Mouse (Mus musculus): ENCODE measurements around the gene Sh2b3. TPM values are rescaled to one million over a fixed set of nuclear protein-coding genes. Genes with fewer than 3 reads are reported as not detected.

Sh2b3 gene
- 15.7 and 16.0 TPM in 2 replicates for polyA plus RNA-seq (2015; fragmentation: Nextera tagmentation; extraction: Ambion mirVana)

DNA sequence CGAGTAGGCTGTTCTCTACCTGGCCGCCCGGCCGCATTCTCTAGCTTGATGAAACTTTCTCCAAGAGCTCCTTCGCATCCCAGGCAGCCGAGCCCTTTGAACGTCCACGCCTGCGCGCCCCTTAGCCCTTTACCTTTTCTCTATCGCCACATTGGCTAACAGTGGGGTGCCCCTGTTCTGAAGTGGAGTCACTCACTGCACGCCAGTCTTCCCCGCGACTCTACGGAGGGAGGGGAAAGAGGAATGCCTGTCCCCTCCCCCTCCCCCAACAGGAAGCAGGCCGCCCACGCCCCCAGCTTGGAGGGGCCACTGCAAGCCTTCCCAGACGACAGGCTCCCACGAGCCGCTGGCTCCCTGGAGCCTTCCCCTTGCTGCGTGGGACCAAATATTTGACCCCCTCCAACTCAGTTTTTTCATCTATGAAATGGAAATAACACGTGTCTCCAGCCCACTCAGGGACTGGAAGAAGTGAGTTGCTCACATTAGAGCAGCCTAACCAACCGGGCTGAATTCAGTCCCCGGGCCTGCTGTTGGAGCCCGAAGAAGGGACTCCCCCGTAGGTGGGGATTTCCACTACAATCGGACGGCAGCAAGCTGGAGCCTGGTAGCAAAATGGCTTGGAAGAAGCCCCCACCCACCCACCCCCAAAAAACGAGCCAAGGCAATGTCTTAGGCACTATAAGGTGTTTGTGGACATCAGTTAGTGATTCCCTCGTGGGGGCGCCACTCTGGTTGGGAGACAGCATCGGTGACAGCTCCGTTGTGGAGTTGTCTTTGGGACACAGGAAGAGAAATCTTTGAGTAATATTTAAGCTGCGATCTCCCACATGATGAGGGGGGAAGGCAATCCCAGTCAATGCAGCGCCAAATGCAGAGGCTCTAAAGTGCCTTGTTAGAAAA lies at the start of gene Sh2b3:
Sh2b3 (minus strand) TSS at position 206 of the 900 bp plus-strand sequence.
- WGBS, result 1% methylated on average over 35 of the region's 35 CpGs
- Histone ChIP-seq H3K9me3 (no peaks in the 10 kb centered on the region), H3K4me3 (replicated peaks) (peak within 1 kb of the TSS; percentile 61), H3K4me2 (peak within 1 kb of the TSS; percentile 85), H3K27me3 (replicated peaks) (no peaks in the 10 kb centered on the region), H3K27ac (peak within 1 kb of the TSS; percentile 92), H3K9ac (peak within 1 kb of the TSS; percentile 60), H3K4me1 (peaks cover 57% of the 10 kb centered on the region), H3K36me3 (no peaks in the 10 kb centered on the region)
- ATAC-seq (ENCODE audit: insufficient read depth, low FRiP score, low read depth), result peak; percentile 4; the same call in 1 of the 2 replicates

DNA sequence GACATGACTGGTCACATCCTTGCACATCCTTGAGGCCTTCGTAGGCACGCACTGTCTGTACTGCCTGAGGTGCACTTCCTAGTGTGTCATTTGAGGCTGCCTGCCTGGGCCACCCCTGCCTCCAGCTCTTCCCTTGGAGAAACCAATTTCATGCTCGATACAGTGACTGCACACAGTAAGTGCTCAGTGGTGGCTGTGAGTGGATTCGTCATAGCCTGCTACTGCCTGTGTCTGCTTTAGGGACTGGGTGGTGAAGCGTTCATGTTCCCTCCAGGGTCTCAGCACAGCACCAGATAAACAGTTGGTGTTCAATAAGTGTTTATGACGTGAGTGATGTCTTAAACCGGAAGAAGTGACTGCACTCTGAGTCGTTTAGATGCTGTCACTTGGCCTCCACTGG lies 45.9 kb upstream of the Sh2b3 start:
- no peaks in the 10 kb centered on the region for H3K36me3 ChIP-seq
- H3K9ac ChIP-seq, result no peak overlapping the region
- no peaks in the 10 kb centered on the region for H3K27me3 ChIP-seq (replicated peaks)
- H3K4me1 ChIP-seq, result no peaks in the 10 kb centered on the region
- H3K4me3 ChIP-seq (replicated peaks), result no peak overlapping the region
- no peaks in the 10 kb centered on the region for H3K9me3 ChIP-seq
- H3K27ac ChIP-seq, result no peak overlapping the region
- ATAC-seq (ENCODE audit: insufficient read depth, low FRiP score, low read depth), result no peak
- 74% methylated on average over 8 of the region's 8 CpGs for WGBS
- no peak overlapping the region for H3K4me2 ChIP-seq

GRCm38 (mm10) chr5:121879211-121879610 lies 41.8 kb upstream of the Sh2b3 start:
- WGBS, result 66% methylated on average over 6 of the region's 6 CpGs
- Histone ChIP-seq H3K4me3 (replicated peaks) (no peak overlapping the region), H3K27ac (no peak overlapping the region), H3K9ac (no peak overlapping the region), H3K9me3 (no peaks in the 10 kb centered on the region), H3K4me2 (no peak overlapping the region), H3K4me1 (no peaks in the 10 kb centered on the region), H3K36me3 (no peaks in the 10 kb centered on the region), H3K27me3 (replicated peaks) (no peaks in the 10 kb centered on the region)
- no peak for ATAC-seq (ENCODE audit: insufficient read depth, low FRiP score, low read depth)

DNA sequence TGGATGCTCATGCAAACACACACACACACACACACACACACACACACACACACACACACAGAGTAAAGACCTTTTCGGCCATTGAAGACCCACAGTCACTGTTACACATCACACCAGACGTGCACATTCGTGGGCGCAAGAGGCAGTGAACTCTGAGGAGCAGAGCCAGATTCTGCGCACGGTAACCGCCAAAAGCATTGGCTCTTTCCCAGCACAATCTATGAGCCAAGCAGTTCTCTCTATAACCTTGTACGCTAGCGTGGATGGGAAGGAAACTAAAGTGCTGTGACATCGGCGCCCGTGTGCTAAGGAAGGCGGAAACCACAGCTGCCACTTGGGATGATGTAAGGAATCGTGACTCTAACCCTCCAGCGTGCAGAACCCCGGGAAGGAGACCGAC lies 41.3 kb upstream of the Sh2b3 start:
- ATAC-seq (ENCODE audit: insufficient read depth, low FRiP score, low read depth), result no peak
- no peaks in the 10 kb centered on the region for H3K4me1 ChIP-seq
- 82% methylated on average over 17 of the region's 17 CpGs for WGBS

DNA sequence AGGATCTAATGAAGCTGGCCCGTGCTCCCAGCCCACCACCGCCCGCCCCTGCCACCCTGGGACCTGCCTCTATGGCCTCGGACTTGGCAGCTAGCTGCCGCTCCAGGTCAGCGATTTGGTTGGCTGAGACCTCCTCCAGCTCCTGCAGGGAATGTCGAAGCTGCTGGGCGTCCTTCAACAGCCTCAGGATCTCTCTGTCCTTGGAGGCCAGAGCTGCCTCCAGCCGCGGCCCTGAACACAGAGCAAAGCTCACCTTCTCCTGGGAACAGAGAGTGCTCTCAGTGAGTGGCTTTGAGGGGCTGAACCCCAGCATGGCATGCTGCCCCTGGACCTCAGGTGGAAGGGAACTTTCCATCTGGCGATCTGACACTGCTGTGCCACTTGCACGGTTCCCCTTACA lies 39.5 kb upstream of the Sh2b3 start:
- no peak overlapping the region for H3K27ac ChIP-seq
- no peaks in the 10 kb centered on the region for H3K9me3 ChIP-seq
- no peak overlapping the region for H3K9ac ChIP-seq
- no peak overlapping the region for H3K4me3 ChIP-seq (replicated peaks)
- no peak overlapping the region for H3K4me2 ChIP-seq
- H3K27me3 ChIP-seq (replicated peaks), result no peaks in the 10 kb centered on the region
- H3K4me1 ChIP-seq, result no peaks in the 10 kb centered on the region
- WGBS, result 80% methylated on average over 12 of the region's 12 CpGs
- no peaks in the 10 kb centered on the region for H3K36me3 ChIP-seq
- no peak for ATAC-seq (ENCODE audit: insufficient read depth, low FRiP score, low read depth)

More for the DNA sequence above, 41.3 kb upstream of the Sh2b3 start:
- Histone ChIP-seq H3K4me3 (replicated peaks) (no peak overlapping the region), H3K27ac (no peak overlapping the region), H3K9ac (no peak overlapping the region), H3K27me3 (replicated peaks) (no peaks in the 10 kb centered on the region), H3K36me3 (no peaks in the 10 kb centered on the region), H3K4me2 (no peak overlapping the region), H3K9me3 (no peaks in the 10 kb centered on the region)

- H3K9ac ChIP-seq, result no peak overlapping the region
- no peaks in the 10 kb centered on the region for H3K36me3 ChIP-seq
- H3K4me3 ChIP-seq (replicated peaks), result no peak overlapping the region
- no peaks in the 10 kb centered on the region for H3K4me1 ChIP-seq
- WGBS, result 91% methylated on average over 12 of the region's 12 CpGs
- H3K4me2 ChIP-seq, result no peak overlapping the region
- no peaks in the 10 kb centered on the region for H3K9me3 ChIP-seq
- no peak for ATAC-seq (ENCODE audit: insufficient read depth, low FRiP score, low read depth)
- H3K27me3 ChIP-seq (replicated peaks), result no peaks in the 10 kb centered on the region
- H3K27ac ChIP-seq, result no peak overlapping the region
Measured at GRCm38 (mm10) chr5:121875041-121875440, 37.6 kb upstream of the Sh2b3 start.

DNA sequence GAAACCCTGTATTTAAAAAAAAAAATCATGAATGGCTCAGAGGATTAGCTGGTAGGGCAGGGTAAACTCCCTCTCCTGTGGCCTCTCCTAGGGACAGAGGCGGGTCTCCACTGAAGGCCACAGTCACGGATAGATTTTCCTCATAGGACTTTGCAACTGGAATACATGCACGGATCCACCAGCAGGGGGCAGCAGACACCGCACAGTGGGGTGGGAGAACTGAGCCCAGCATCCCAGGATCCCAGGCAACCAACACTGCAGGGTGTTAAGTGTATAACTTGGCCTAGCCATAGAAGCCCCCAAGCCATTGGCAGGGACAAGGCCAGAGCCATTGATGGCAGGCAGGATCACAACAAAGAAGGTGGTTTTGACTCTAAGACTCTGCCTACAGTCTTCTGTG lies 34.7 kb upstream of the Sh2b3 start:
- Histone ChIP-seq H3K4me2 (no peak overlapping the region), H3K9me3 (no peaks in the 10 kb centered on the region), H3K36me3 (no peaks in the 10 kb centered on the region), H3K27me3 (replicated peaks) (no peaks in the 10 kb centered on the region), H3K4me1 (no peaks in the 10 kb centered on the region), H3K4me3 (replicated peaks) (no peak overlapping the region), H3K27ac (no peak overlapping the region), H3K9ac (no peak overlapping the region)
- 13% methylated on average over 4 of the region's 4 CpGs for WGBS
- 0 out of 2 replicates have a peak, but pooled peaks have one; percentile 50 for ATAC-seq (ENCODE audit: insufficient read depth, low FRiP score, low read depth)

DNA sequence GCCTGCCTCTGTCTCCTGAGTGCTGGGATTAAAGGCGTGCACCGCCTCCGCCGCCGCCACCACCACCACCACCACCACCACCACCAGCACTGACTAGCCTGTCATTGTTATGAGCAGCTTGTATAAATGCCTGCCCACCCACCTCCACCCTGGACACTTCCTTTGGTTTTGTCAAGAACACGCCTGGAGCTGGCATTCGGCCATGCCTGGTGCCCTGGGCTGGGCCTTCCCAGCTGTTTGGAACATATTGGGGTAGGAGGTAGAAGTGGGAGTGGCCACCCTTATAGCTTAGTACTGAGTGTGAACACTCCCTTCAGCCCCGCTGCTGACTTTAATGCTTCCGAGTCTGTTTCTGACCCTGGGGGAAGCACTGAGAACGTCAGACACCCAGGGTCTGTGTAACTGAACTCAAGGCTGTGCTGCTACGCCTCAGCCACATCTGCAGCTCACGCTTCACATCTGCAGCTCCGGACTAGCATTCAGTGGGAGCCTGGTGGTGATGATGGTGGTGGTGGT lies 34.1 kb upstream of the Sh2b3 start:
- no peak overlapping the region for H3K4me2 ChIP-seq
- H3K9ac ChIP-seq, result no peak overlapping the region
- H3K4me1 ChIP-seq, result no peaks in the 10 kb centered on the region
- H3K36me3 ChIP-seq, result no peaks in the 10 kb centered on the region
- H3K4me3 ChIP-seq (replicated peaks), result no peak overlapping the region
- 85% methylated on average over 13 of the region's 13 CpGs for WGBS
- ATAC-seq (ENCODE audit: insufficient read depth, low FRiP score, low read depth), result no peak
- H3K27me3 ChIP-seq (replicated peaks), result no peaks in the 10 kb centered on the region
- no peaks in the 10 kb centered on the region for H3K9me3 ChIP-seq
- H3K27ac ChIP-seq, result no peak overlapping the region

DNA sequence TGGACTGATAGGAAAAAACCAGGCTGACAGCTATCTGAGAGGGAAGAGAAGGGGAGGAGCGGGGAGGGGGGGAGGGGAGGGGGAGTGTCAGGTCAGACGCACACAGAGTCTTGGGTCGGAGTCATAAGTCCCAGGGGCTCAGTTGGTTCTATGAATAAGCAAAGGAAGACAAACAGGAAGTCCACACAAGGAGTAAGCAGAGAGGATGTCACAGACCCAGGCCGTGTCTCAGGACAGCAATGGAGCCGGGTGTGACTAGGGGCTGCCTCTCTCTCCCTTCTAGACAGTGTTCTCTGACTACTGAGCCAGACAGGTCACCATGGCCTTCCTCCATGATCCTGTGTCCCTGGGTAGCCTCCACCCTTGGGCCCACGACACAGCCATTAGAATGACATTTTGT lies 33.4 kb upstream of the Sh2b3 start:
- H3K36me3 ChIP-seq, result no peaks in the 10 kb centered on the region
- H3K4me1 ChIP-seq, result no peaks in the 10 kb centered on the region
- H3K4me3 ChIP-seq (replicated peaks), result no peak overlapping the region
- no peak overlapping the region for H3K4me2 ChIP-seq
- no peaks in the 10 kb centered on the region for H3K27me3 ChIP-seq (replicated peaks)
- H3K27ac ChIP-seq, result no peak overlapping the region
- no peaks in the 10 kb centered on the region for H3K9me3 ChIP-seq
- no peak for ATAC-seq (ENCODE audit: insufficient read depth, low FRiP score, low read depth)
- 72% methylated on average over 6 of the region's 6 CpGs for WGBS
- H3K9ac ChIP-seq, result no peak overlapping the region

DNA sequence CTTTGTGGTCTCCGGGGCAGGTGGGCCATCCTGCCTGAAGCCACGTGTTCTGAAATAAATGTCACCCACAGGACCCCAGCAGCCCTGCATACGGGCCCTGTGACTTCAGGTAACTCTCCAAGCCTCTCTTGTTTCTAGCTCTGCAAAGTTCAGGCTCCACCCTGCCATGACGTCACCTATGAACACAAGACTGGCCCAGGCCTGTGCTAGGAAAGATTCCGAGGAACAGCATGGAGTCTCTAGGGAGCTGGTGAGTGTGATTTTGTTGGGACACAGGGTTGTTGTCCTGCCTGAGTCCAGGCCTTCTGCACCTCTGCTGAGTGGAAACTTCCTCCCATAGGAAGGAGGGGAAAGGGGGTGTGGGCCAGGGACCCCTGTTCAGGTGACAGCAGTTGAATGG lies 30.5 kb upstream of the Sh2b3 start:
- H3K4me3 ChIP-seq (replicated peaks), result no peak overlapping the region
- H3K9ac ChIP-seq, result no peak overlapping the region
- H3K4me1 ChIP-seq, result no peaks in the 10 kb centered on the region
- H3K9me3 ChIP-seq, result no peaks in the 10 kb centered on the region
- no peak overlapping the region for H3K4me2 ChIP-seq
- no peaks in the 10 kb centered on the region for H3K27me3 ChIP-seq (replicated peaks)
- 57% methylated on average over 5 of the region's 5 CpGs for WGBS
- H3K27ac ChIP-seq, result no peak overlapping the region
- H3K36me3 ChIP-seq, result no peaks in the 10 kb centered on the region
- no peak for ATAC-seq (ENCODE audit: insufficient read depth, low FRiP score, low read depth)

DNA sequence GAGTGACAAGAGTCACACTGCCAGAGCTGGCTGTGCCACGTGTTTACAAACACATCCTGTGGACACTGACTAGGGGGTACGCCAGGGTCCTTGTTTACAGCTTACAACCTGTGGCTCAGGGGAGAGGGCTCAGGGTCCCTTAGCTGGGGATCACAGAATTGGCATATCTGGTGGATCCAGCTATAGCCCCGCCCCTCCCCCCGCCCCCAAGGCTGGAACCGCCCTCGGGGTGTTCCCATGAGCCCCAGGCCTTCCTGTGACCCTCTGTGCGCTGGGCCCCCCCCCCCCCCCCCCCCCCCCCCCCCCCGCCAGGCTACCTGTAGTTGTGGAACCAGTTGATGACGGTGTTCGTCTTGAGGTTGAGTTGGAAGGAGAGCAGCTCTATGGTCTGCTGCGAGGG lies 26.9 kb upstream of the Sh2b3 start:
- H3K36me3 ChIP-seq, result no peaks in the 10 kb centered on the region
- no peak overlapping the region for H3K9ac ChIP-seq
- ATAC-seq (ENCODE audit: insufficient read depth, low FRiP score, low read depth), result no peak
- no peak overlapping the region for H3K4me3 ChIP-seq (replicated peaks)
- H3K27ac ChIP-seq, result no peak overlapping the region
- H3K4me2 ChIP-seq, result peak overlapping the region; percentile 42
- WGBS, result 14% methylated on average over 8 of the region's 11 CpGs
- no peaks in the 10 kb centered on the region for H3K27me3 ChIP-seq (replicated peaks)
- H3K4me1 ChIP-seq, result no peaks in the 10 kb centered on the region
- no peaks in the 10 kb centered on the region for H3K9me3 ChIP-seq

DNA sequence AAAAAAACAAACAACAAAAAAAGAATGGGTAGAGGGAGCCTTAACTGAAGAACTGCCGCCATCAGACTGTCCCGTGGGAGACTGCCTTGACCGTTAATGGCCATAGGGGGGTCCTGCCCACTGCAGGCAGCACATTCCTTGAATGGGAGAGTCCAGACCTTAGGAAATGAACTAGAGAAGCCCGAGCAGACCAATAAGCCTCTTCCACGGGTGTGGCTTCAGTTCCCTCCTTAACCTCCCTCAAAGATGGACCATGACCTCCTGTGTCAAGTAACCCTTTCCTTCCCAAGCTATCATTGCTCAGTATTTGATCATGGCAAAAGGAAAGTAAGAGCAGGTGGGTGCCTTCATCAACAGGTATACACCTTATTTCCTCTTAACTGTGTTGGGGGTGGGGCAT lies 24.5 kb upstream of the Sh2b3 start:
- Histone ChIP-seq H3K9ac (no peak overlapping the region), H3K9me3 (no peaks in the 10 kb centered on the region), H3K36me3 (no peaks in the 10 kb centered on the region), H3K4me1 (no peaks in the 10 kb centered on the region), H3K27ac (no peak overlapping the region), H3K4me3 (replicated peaks) (no peak overlapping the region), H3K27me3 (replicated peaks) (no peaks in the 10 kb centered on the region), H3K4me2 (no peak overlapping the region)
- no peak for ATAC-seq (ENCODE audit: insufficient read depth, low FRiP score, low read depth)
- 39% methylated on average over 5 of the region's 5 CpGs for WGBS

All from stomach, embryonic 15.5 days (tissue).